Mouse (Mus musculus): Measurements from ENCODE around the gene Lrfn4.

DNA sequence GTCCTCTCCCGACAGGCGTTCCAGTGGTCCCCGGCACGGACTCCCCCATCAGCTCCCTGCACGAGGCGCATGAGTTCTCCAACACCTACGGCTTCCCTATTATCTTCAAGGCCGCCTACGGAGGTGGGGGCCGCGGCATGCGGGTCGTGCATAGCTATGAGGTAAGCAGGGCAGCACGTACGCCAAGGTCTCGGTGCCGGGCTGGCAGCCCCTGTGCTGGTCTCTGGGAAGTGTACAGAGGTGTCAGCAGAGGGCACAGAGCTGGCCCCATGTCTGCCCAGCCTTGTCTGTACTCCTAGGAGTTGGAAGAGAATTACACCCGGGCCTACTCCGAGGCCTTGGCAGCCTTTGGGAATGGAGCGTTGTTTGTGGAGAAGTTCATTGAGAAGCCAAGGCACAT, 13.0 kb downstream of the Lrfn4 start:
- TF ChIP-seq GATA1 (IDR thresholded peaks at IDR 0.05; ENCODE audit: borderline replicate concordance, low read length) (no peak), FLI1 (IDR thresholded peaks at IDR 0.05; ENCODE audit: low read length) (no peak)
